Mouse (Mus musculus) spleen, adult 18-20 months (tissue): ENCODE results near the gene Sh3pxd2a.
A peak's percentile ranks its signal among the peaks of the same experiment; 100 is the strongest.
"Not testable (repeated sequence)": the region's sequence is repeated elsewhere in the genome, so short reads cannot be mapped to it uniquely, and the experiment has no call there.

Experiments
- DNase-seq, 2 experiments: peaks; one replicate each; pipeline ENCODE4 v3.0.0; 2022; ENCODE audit warnings: mixed read lengths in 2 of 2

Gene Sh3pxd2a

GRCm38 (mm10) chr19:47403391-47404379, 60.5 kb downstream of the Sh3pxd2a start:
- no peak for DNase-seq

GRCm38 (mm10) chr19:47402976-47403375, 61.2 kb downstream of the Sh3pxd2a start:
- DNase-seq = no peak

- no peak for DNase-seq
These were observed 61.7 kb downstream of the Sh3pxd2a start for GRCm38 (mm10) chr19:47402544-47402943.

- DNase-seq = no peak
These were observed 64.5 kb downstream of the Sh3pxd2a start for GRCm38 (mm10) chr19:47399709-47400108.

GRCm38 (mm10) chr19:47399029-47399428, 65.2 kb downstream of the Sh3pxd2a start:
- no peak for DNase-seq

- no peak for DNase-seq
These were observed 66.1 kb downstream of the Sh3pxd2a start for GRCm38 (mm10) chr19:47397882-47398671.

- no peak for DNase-seq
These were observed 68.9 kb downstream of the Sh3pxd2a start for GRCm38 (mm10) chr19:47395338-47395737.

- not testable (repeated sequence) for DNase-seq
These were observed 69.4 kb downstream of the Sh3pxd2a start for GRCm38 (mm10) chr19:47394781-47395180.

- DNase-seq = no peak
These were observed 73.3 kb downstream of the Sh3pxd2a start for GRCm38 (mm10) chr19:47390878-47391277.

- no peak for DNase-seq
These were observed 76.3 kb downstream of the Sh3pxd2a start for GRCm38 (mm10) chr19:47387887-47388286.

- DNase-seq = no peak
These were observed 76.8 kb downstream of the Sh3pxd2a start for GRCm38 (mm10) chr19:47387395-47387794.

- no peak for DNase-seq
These were observed 78.2 kb downstream of the Sh3pxd2a start for GRCm38 (mm10) chr19:47385971-47386370.

- no peak for DNase-seq
These were observed 79.6 kb downstream of the Sh3pxd2a start for GRCm38 (mm10) chr19:47384639-47385038.

- DNase-seq = no peak
These were observed 80.2 kb downstream of the Sh3pxd2a start for GRCm38 (mm10) chr19:47384036-47384435.

GRCm38 (mm10) chr19:47382268-47382667, 81.9 kb downstream of the Sh3pxd2a start:
- DNase-seq = no peak

- no peak for DNase-seq
These were observed 83.2 kb downstream of the Sh3pxd2a start for GRCm38 (mm10) chr19:47381011-47381410.

- DNase-seq = no peak
These were observed 85.1 kb downstream of the Sh3pxd2a start for GRCm38 (mm10) chr19:47379141-47379540.

- DNase-seq = no peak
These were observed 89.2 kb downstream of the Sh3pxd2a start for GRCm38 (mm10) chr19:47374916-47375573.

GRCm38 (mm10) chr19:47374440-47374839, 89.8 kb downstream of the Sh3pxd2a start:
- peak in 1 of 2 experiments; percentile 70 for DNase-seq

- no peak for DNase-seq
These were observed 92.2 kb downstream of the Sh3pxd2a start for GRCm38 (mm10) chr19:47372044-47372443.

GRCm38 (mm10) chr19:47371521-47371920, 92.7 kb downstream of the Sh3pxd2a start:
- DNase-seq = no peak

GRCm38 (mm10) chr19:47369008-47369407, 95.2 kb downstream of the Sh3pxd2a start:
- DNase-seq = no peak
